Mouse (Mus musculus) forebrain, embryonic 16.5 days (tissue): ENCODE measurements around the gene Arhgef10l. TPM values are rescaled to one million over a fixed set of nuclear protein-coding genes. Genes with fewer than 3 reads are reported as not detected.

Source experiments
- ATAC-seq: fragments of 200-750 bp; cut with Nextera tagmentation; 2 replicates; pipeline ENCODE4 v1.8.0; 2017; ENCODE audit warnings: mild to moderate bottlenecking, moderate library complexity
- H3K27ac ChIP-seq: fragments of 300-500 bp; sonication (generic); 2 replicates; pipeline ENCODE4 v1.5.1; 2014; ENCODE audit warnings: low read length, control low read depth
- H3K27me3 ChIP-seq: fragments of 300-500 bp; sonication (generic); replicated peaks from 2 replicates; pipeline ENCODE4 v1.6.1; 2014; ENCODE audit warnings: low read length; ENCODE audit not compliant: control insufficient read depth, insufficient read depth
- H3K36me3 ChIP-seq: fragments of 300-500 bp; sonication (generic); 2 replicates; pipeline ENCODE4 v1.6.1; 2014; ENCODE audit not compliant: control insufficient read depth, insufficient read depth
- H3K4me1 ChIP-seq: fragments of 300-500 bp; sonication (generic); replicated peaks from 2 replicates; pipeline ENCODE4 v1.6.1; 2014; ENCODE audit warnings: low read length; ENCODE audit not compliant: control insufficient read depth, insufficient read depth
- H3K4me2 ChIP-seq: fragments of 300-500 bp; sonication (generic); 2 replicates; pipeline ENCODE4 v1.6.1; 2014; ENCODE audit warnings: mild to moderate bottlenecking, low read length, control low read depth
- H3K4me3 ChIP-seq: fragments of 300-500 bp; sonication (generic); replicated peaks from 2 replicates; pipeline ENCODE4 v1.5.1; 2014; ENCODE audit warnings: mild to moderate bottlenecking, low read length, control low read depth
- H3K9ac ChIP-seq: fragments of 300-500 bp; sonication (generic); replicated peaks from 2 replicates; pipeline ENCODE4 v1.6.1; 2014; ENCODE audit warnings: low read depth, low read length, control low read depth
- H3K9me3 ChIP-seq: fragments of 300-500 bp; sonication (generic); 2 replicates; pipeline ENCODE4 v1.6.1; 2016; ENCODE audit warnings: low read length; ENCODE audit not compliant: control insufficient read depth
- WGBS: fragments of 180-500 bp; shearing (Covaris S2); extraction: QIAGEN DNeasy Blood & Tissue Kit; methylation state at CpG from one replicate; pipeline ENCODE4 v1.1.7; 2014; 5-methylcytosine and 5-hydroxymethylcytosine counted together
- polyA plus RNA-seq: library from polyadenylated mRNA; unstranded; fragments of >200 nt; fragmentation: Nextera tagmentation; extraction: Ambion mirVana; gene quantifications from 2 replicates; pipeline ENCODE4 v1.2.1, GENCODE M21; 2015

Arhgef10l gene
- polyA plus RNA-seq, 1 experiment from 2014 or later: 23.0 TPM

DNA sequence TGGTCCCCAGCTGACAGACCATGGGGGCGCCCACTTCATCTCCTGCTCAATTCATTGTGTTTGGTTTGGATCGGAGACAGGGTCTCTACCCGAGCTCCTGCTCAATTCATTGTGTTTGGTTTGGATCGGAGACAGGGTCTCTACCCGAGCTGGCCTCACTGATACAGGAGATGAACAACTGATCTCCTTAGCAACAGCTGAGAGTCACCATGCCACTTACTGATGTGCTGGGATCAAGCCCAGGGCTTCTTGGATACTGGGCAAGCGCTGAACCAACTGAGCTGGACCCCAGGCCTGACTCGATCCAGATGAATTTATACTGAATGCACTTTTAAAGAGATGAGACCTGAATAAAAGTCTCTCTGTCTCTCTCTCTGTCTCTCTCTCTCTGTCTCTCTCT is 59.6 kb downstream of the Arhgef10l start:
- 0 out of 2 replicates have a peak, but pooled peaks have one; percentile 3 for ATAC-seq
- no peaks in the 10 kb centered on the region for H3K9me3 ChIP-seq
- peaks cover 6% of the 10 kb centered on the region; the same call in 1 of the 2 replicates for H3K4me1 ChIP-seq
- no peaks in the 10 kb centered on the region for H3K27me3 ChIP-seq
- H3K4me2 ChIP-seq: no peak overlapping the region
- WGBS: 67% methylated on average over 7 of the region's 7 CpGs
- no peak overlapping the region for H3K4me3 ChIP-seq
- H3K9ac ChIP-seq: no peak overlapping the region
- H3K27ac ChIP-seq: no peak overlapping the region
- peaks cover 4% of the 10 kb centered on the region for H3K36me3 ChIP-seq

DNA sequence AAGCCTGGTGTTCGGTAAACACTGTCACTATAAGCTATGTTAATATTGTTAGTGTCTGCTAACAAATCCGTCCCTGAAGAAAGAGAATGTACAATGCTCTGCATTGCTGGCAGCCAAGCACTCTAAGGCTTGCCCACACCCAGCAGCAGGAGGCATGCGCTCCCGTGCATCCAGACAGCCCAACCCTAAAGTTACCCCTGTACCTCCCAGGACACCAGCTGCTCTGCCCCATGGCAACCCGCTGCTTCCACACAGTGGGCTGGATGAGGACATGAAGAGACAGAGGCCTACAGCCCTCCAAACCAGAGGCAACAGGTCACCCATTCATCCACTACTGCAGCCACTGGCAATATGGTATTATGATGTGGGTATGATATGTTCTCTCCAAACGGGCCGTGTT is 60.0 kb downstream of the Arhgef10l start:
- Histone ChIP-seq H3K36me3 (peaks cover 4% of the 10 kb centered on the region), H3K9me3 (no peaks in the 10 kb centered on the region), H3K27me3 (no peaks in the 10 kb centered on the region), H3K9ac (no peak overlapping the region), H3K27ac (no peak overlapping the region), H3K4me3 (no peak overlapping the region), H3K4me1 (peaks cover 6% of the 10 kb centered on the region; the same call in 1 of the 2 replicates), H3K4me2 (no peak overlapping the region)
- ATAC-seq: 0 out of 2 replicates have a peak, but pooled peaks have one; percentile 36
- WGBS: 56% methylated on average over 7 of the region's 7 CpGs

DNA sequence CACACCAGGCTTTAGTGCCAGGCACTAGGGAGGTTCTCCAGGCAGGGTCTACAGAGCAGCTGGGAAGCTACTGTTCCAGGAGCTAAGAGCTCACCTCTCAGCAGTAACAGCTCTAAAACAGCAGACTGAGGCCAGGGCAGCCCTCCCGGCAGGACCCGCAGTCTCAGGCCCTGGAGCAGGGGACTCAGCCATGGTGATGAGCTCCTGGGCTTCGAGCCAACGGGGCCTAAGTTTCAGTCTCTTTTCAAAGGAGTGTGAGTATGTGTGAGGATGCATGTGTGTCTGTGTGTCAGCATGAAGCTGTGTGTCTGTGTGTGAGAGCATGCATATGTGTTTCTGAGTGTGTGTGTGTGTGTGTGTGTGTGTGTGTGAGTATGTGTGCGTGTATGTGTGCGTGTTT is 60.6 kb downstream of the Arhgef10l start:
- 71% methylated on average over 6 of the region's 6 CpGs for WGBS
- no peak for ATAC-seq

DNA sequence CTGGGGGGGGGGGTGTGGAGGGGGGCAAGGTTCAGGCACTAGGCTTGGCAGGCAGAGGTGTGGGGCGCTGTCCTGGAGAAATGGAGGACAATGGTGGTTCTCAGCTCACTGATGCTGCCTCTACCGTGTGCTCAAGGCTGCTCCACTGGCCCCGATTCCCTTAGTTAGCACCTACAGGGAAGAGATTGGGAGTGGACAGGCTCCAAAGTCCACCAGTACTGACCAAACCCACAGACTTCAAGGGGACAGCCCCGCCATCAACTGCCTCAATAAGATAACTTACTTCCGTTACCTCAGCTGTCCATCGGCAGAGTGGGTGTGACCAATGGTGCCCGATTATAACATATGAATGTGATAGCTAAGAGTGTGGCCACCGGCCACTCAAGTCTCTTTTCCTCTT is 61.3 kb downstream of the Arhgef10l start:
- H3K4me2 ChIP-seq: no peak overlapping the region
- no peak overlapping the region for H3K4me3 ChIP-seq
- ATAC-seq: no peak
- no peaks in the 10 kb centered on the region for H3K9me3 ChIP-seq
- no peaks in the 10 kb centered on the region for H3K27me3 ChIP-seq
- no peak overlapping the region for H3K9ac ChIP-seq
- no peak overlapping the region for H3K27ac ChIP-seq
- 92% methylated on average over 8 of the region's 8 CpGs for WGBS
- H3K36me3 ChIP-seq: no peaks in the 10 kb centered on the region
- peaks cover 6% of the 10 kb centered on the region; the same call in 1 of the 2 replicates for H3K4me1 ChIP-seq

More for the DNA sequence above, 60.6 kb downstream of the Arhgef10l start:
- H3K36me3 ChIP-seq: no peaks in the 10 kb centered on the region; the same call in 1 of the 2 replicates
- peak overlapping the region; percentile 20; the same call in 1 of the 2 replicates for H3K27ac ChIP-seq
- no peaks in the 10 kb centered on the region for H3K9me3 ChIP-seq
- no peaks in the 10 kb centered on the region for H3K27me3 ChIP-seq
- H3K4me2 ChIP-seq: no peak overlapping the region
- no peak overlapping the region for H3K4me3 ChIP-seq
- H3K9ac ChIP-seq: no peak overlapping the region
- H3K4me1 ChIP-seq: peaks cover 6% of the 10 kb centered on the region; the same call in 1 of the 2 replicates

DNA sequence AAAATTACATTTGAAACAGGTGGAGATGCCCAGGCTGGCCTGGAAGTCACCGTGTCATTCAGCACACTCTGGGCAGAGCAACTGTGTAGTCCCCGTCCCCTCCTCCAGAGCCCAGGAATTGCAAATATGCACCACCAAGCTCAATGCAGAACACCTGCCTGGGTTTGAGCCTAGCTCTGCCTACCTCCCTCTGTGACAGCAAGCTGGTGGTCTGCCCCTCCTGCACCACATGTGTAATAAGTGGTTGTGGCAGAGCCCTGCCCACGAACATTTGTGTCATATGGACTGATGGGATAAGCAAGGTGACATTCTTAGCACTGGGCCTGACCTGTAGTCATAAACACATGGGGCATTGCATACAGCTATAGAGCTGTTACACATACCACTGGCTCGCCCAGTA is 63.8 kb downstream of the Arhgef10l start:
- no peak overlapping the region for H3K27ac ChIP-seq
- WGBS: 82% methylated on average over 4 of the region's 4 CpGs
- no peaks in the 10 kb centered on the region for H3K27me3 ChIP-seq
- no peak overlapping the region for H3K4me3 ChIP-seq
- H3K36me3 ChIP-seq: peaks cover 8% of the 10 kb centered on the region; the same call in 1 of the 2 replicates
- peaks cover 6% of the 10 kb centered on the region; the same call in 1 of the 2 replicates for H3K4me1 ChIP-seq
- no peak overlapping the region for H3K9ac ChIP-seq
- no peak overlapping the region for H3K4me2 ChIP-seq
- ATAC-seq: no peak
- H3K9me3 ChIP-seq: no peaks in the 10 kb centered on the region

DNA sequence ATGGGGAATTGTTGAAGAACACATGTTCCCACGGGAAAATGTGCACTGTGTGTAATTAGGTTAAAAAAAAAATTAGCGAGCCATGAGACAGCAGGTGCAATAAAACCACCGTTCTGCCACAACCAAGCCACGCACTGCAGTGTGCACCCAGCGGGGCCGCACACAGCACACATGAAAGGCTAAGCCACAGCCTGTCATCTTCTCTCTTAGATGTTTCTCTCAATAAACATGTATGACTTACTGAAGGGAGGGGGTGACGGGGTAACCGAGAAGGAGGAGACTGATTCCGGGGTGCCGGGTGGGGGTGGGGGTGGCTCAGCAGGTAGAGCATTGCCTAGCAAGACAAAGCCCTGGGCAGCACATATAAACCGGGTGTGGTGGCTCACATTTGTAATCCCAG is 64.7 kb downstream of the Arhgef10l start:
- no peak overlapping the region for H3K4me2 ChIP-seq
- peaks cover 4% of the 10 kb centered on the region; the same call in 1 of the 2 replicates for H3K4me1 ChIP-seq
- H3K9me3 ChIP-seq: peaks cover 3% of the 10 kb centered on the region; the same call in 1 of the 2 replicates
- no peaks in the 10 kb centered on the region for H3K27me3 ChIP-seq
- H3K27ac ChIP-seq: no peak overlapping the region
- H3K36me3 ChIP-seq: peaks cover 16% of the 10 kb centered on the region
- H3K4me3 ChIP-seq: no peak overlapping the region
- 69% methylated on average over 11 of the region's 11 CpGs for WGBS
- no peak for ATAC-seq
- H3K9ac ChIP-seq: no peak overlapping the region

DNA sequence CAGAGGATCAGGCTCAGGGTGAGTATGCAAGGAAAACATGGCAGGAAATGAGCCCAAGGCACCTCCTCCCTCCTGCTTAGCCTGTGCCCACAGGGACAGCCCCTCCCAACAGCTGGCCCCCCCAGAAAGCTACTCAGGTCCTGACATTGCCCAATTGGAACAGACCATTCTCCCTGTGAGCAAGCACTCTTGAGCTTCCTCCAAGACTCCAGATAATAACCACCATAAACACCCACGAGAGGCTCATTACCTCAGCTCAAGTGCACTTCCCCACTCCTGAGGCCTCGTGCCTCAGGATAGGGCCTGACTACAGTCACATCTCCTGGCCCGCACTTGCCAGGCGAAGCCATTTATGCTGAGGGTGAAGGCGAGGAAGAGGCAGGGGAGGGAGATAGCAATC is 67.0 kb downstream of the Arhgef10l start:
- Histone ChIP-seq H3K9ac (no peak overlapping the region), H3K27ac (no peak overlapping the region), H3K36me3 (peaks cover 16% of the 10 kb centered on the region), H3K4me1 (no peaks in the 10 kb centered on the region), H3K9me3 (peaks cover 3% of the 10 kb centered on the region; the same call in 1 of the 2 replicates), H3K4me3 (no peak overlapping the region), H3K27me3 (no peaks in the 10 kb centered on the region), H3K4me2 (no peak overlapping the region)
- WGBS: 83% methylated on average over 5 of the region's 5 CpGs
- ATAC-seq: no peak

DNA sequence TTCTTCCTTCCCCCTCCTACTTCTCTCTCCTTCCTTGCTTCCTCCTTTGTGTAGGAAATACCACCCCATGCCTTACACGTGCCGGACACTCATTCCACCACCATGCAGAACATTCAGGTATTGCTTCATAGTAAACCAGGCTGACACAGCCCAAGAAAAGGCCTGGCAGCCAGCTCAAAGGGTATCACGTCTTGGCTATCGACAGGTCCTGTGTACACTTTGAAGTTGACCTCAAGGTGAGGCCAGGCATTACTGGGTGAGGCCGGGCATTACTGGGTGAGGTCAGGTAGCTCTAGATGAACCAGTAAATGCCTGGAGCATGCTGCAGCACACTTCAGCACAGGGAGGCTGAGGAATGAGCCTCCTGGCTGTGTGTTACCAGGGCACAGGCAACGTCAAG is 67.9 kb downstream of the Arhgef10l start:
- Histone ChIP-seq H3K27me3 (no peaks in the 10 kb centered on the region), H3K4me2 (no peak overlapping the region), H3K27ac (no peak overlapping the region), H3K36me3 (peaks cover 16% of the 10 kb centered on the region), H3K4me1 (no peaks in the 10 kb centered on the region), H3K9ac (no peak overlapping the region), H3K4me3 (no peak overlapping the region), H3K9me3 (peaks cover 3% of the 10 kb centered on the region; the same call in 1 of the 2 replicates)
- no peak for ATAC-seq
- 97% methylated on average over 6 of the region's 6 CpGs for WGBS

DNA sequence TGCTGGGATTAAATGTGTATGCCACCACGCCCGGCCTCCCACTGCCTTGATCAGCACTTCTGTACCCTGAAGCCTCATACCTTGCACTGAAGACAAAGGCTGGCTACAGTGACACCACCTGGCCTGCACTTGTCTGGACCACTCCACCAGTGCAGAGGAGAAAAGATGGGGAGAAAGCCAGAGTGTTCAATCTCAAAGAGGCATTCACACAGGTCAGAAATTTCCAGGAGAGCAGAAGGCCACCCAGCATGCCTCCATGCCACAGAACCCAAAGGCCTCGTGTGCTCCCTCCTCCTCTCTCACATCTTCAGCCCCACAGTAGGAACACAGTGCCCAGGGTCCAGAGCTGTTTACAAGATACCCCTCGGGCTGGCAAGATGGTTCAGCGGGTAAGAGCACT is 68.4 kb downstream of the Arhgef10l start:
- no peak for ATAC-seq
- no peak overlapping the region for H3K9ac ChIP-seq
- no peak overlapping the region for H3K4me3 ChIP-seq
- H3K4me1 ChIP-seq: no peaks in the 10 kb centered on the region
- H3K27me3 ChIP-seq: no peaks in the 10 kb centered on the region
- H3K36me3 ChIP-seq: peaks cover 16% of the 10 kb centered on the region
- peaks cover 3% of the 10 kb centered on the region; the same call in 1 of the 2 replicates for H3K9me3 ChIP-seq
- no peak overlapping the region for H3K27ac ChIP-seq
- no peak overlapping the region for H3K4me2 ChIP-seq
- 97% methylated on average over 5 of the region's 5 CpGs for WGBS
